Mouse (Mus musculus) spleen, adult 2 months (tissue): ENCODE data around the gene 3110082I17Rik.

Experiments
- CTCF ChIP-seq: fragments of 200-500 bp; IDR thresholded peaks from 2 replicates; pipeline ENCODE4 v1.5.1; 2011; ENCODE audit warnings: mild to moderate bottlenecking, inconsistent platforms; ENCODE audit not compliant: insufficient read depth, insufficient read length, insufficient replicate concordance; ENCODE audit errors: extremely low read depth
- POLR2A ChIP-seq: fragments of 200-500 bp; IDR thresholded peaks from 2 replicates; pipeline ENCODE4 v1.6.1; 2011; ENCODE audit warnings: low read depth, low read length, inconsistent platforms

GRCm38 (mm10) chr5:139338891-139339290 lies 121.4 kb downstream of the 3110082I17Rik start:
- no peak for TF ChIP-seq CTCF
- TF ChIP-seq POLR2A, result no peak
